Mouse (Mus musculus) kidney, postnatal 0 days (tissue): ENCODE results near the gene U2af2. TPM values are rescaled to one million over a fixed set of nuclear protein-coding genes. Genes with fewer than 3 reads are reported as not detected.
"Not testable (repeated sequence)": the region's sequence is repeated elsewhere in the genome, so short reads cannot be mapped to it uniquely, and the experiment has no call there.

Source experiments
- ATAC-seq: fragments of 200-750 bp; cut with Nextera tagmentation; replicated peaks from 2 replicates; pipeline ENCODE4 v1.8.0; 2017; ENCODE audit warnings: low read depth, moderate number of reproducible peaks, moderate TSS enrichment, moderate library complexity; ENCODE audit not compliant: low FRiP score
- DNase-seq: peaks from one replicate; pipeline ENCODE4 v3.0.0-alpha.2; 2016; ENCODE audit warnings: low spot score
- H3K27ac ChIP-seq: fragments of 300-500 bp; sonication (generic); 2 replicates; pipeline ENCODE4 v1.5.1; 2014; ENCODE audit warnings: mild to moderate bottlenecking
- H3K27me3 ChIP-seq: fragments of 300-500 bp; sonication (generic); 2 replicates; pipeline ENCODE4 v1.6.1; 2014; ENCODE audit warnings: low read length, mixed read lengths; ENCODE audit not compliant: insufficient read depth
- H3K36me3 ChIP-seq: fragments of 300-500 bp; sonication (generic); 2 replicates; pipeline ENCODE4 v1.6.1; 2014; ENCODE audit warnings: low read length, mixed read lengths; ENCODE audit not compliant: insufficient read depth
- H3K4me1 ChIP-seq: fragments of 300-500 bp; sonication (generic); replicated peaks from 2 replicates; pipeline ENCODE4 v1.6.1; 2014; ENCODE audit warnings: antibody characterized with exemption, low read length, mixed read lengths; ENCODE audit not compliant: insufficient read depth
- H3K4me2 ChIP-seq: fragments of 300-500 bp; sonication (generic); 2 replicates; pipeline ENCODE4 v1.6.1; 2014; ENCODE audit warnings: mild to moderate bottlenecking, low read length, moderate library complexity, mixed read lengths
- H3K4me3 ChIP-seq: fragments of 300-500 bp; sonication (generic); replicated peaks from 2 replicates; pipeline ENCODE4 v1.5.1; 2014; ENCODE audit warnings: low read depth, low read length
- H3K9ac ChIP-seq: fragments of 300-500 bp; sonication (generic); 2 replicates; pipeline ENCODE4 v1.6.1; 2014; ENCODE audit warnings: low read depth, low read length
- H3K9me3 ChIP-seq: fragments of 300-500 bp; sonication (generic); replicated peaks from 2 replicates; pipeline ENCODE4 v1.6.1; 2016; ENCODE audit warnings: low read length, inconsistent platforms, mixed read lengths
- CTCF ChIP-seq: IDR thresholded peaks from 2 replicates; pipeline ENCODE4 v1.5.1; 2016; ENCODE audit warnings: antibody characterized with exemption, low read depth, mild to moderate bottlenecking, moderate library complexity
- WGBS: fragments of 180-500 bp; shearing (Covaris S2); extraction: QIAGEN DNeasy Blood & Tissue Kit; methylation state at CpG from one replicate; pipeline ENCODE4 v1.1.7; 2014; 5-methylcytosine and 5-hydroxymethylcytosine counted together
- polyA plus RNA-seq: library from polyadenylated mRNA; unstranded; fragments of >200 nt; fragmentation: Nextera tagmentation; extraction: Ambion mirVana; gene quantifications from 2 replicates; pipeline ENCODE4 v1.2.1, GENCODE M21; 2015

The U2af2 gene
- polyA plus RNA-seq, 1 experiment from 2014 or later, result 95.0 TPM

GRCm38 (mm10) chr7:5016920-5017319 is 45.0 kb upstream of the U2af2 start:
- H3K27me3 ChIP-seq, result no peaks in the 10 kb centered on the region
- no peak overlapping the region for H3K9ac ChIP-seq
- no peak for DNase-seq
- H3K4me3 ChIP-seq, result no peak overlapping the region
- H3K27ac ChIP-seq, result no peak overlapping the region
- no peak overlapping the region for H3K4me2 ChIP-seq
- 96% methylated on average over 2 of the region's 2 CpGs for WGBS
- no peak for ATAC-seq
- TF ChIP-seq CTCF, result no peak
- H3K4me1 ChIP-seq, result 0 out of 2 replicates have a peak, but pooled peaks cover 9% of the 10 kb centered on the region
- no peaks in the 10 kb centered on the region for H3K9me3 ChIP-seq
- peaks cover 7% of the 10 kb centered on the region; the same call in 1 of the 2 replicates for H3K36me3 ChIP-seq

DNA sequence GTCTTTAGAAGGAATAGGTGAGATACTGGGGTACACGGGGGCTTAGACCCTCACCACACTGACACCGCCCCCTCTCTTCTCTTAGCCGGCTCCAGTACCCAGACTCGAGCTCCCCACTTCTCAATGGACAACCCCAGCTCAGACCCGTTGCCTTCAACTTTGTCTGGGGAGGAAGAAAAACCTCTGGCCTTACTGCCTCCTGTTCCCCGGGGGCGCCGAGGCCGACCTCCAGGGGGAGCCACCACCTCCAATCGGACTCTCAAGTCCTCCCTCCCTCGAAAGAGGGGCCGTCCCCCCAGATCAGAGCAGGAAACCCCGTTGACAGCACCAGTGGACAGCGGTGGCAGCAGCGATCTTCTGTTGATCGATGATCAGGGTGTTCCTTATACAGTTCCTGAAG is 44.6 kb upstream of the U2af2 start:
- DNase-seq, result no peak
- ATAC-seq, result no peak
- H3K27me3 ChIP-seq, result no peaks in the 10 kb centered on the region
- H3K9me3 ChIP-seq, result no peaks in the 10 kb centered on the region
- no peak overlapping the region for H3K9ac ChIP-seq
- H3K27ac ChIP-seq, result no peak overlapping the region
- WGBS, result 88% methylated on average over 16 of the region's 16 CpGs
- H3K4me3 ChIP-seq, result no peak overlapping the region
- H3K36me3 ChIP-seq, result peaks cover 5% of the 10 kb centered on the region; the same call in 1 of the 2 replicates
- 0 out of 2 replicates have a peak, but pooled peaks cover 9% of the 10 kb centered on the region for H3K4me1 ChIP-seq
- no peak overlapping the region for H3K4me2 ChIP-seq
- peak; percentile 34; the same call in 1 of the 2 replicates for TF ChIP-seq CTCF

DNA sequence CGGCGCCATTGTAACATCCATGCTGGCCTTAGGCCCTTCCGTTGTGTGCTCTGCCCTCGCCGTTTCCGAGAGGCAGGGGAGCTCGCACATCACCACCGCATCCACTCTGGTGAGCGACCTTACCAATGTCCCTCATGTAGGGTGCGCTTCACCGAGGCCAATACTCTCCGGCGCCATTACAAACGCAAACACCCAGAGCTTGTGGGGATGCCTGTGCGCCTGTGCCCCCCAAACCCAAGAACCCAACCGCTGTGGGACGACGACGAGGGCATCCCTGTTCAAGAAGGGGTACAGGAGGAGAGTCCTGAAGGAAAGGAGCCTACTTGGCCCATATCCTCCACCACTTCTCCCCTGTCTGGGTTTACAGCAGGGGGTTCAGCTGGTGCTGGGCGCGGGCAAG is 44.0 kb upstream of the U2af2 start:
- ATAC-seq (no peak), DNase-seq (no peak)
- H3K9me3 ChIP-seq, result no peaks in the 10 kb centered on the region
- no peaks in the 10 kb centered on the region for H3K27me3 ChIP-seq
- peaks cover 3% of the 10 kb centered on the region; the same call in 1 of the 2 replicates for H3K36me3 ChIP-seq
- no peak overlapping the region for H3K9ac ChIP-seq
- 96% methylated on average over 21 of the region's 21 CpGs for WGBS
- H3K27ac ChIP-seq, result no peak overlapping the region
- no peak overlapping the region for H3K4me3 ChIP-seq
- no peak for TF ChIP-seq CTCF
- H3K4me1 ChIP-seq, result 0 out of 2 replicates have a peak, but pooled peaks cover 9% of the 10 kb centered on the region
- no peak overlapping the region for H3K4me2 ChIP-seq

GRCm38 (mm10) chr7:5019576-5019975 is 42.4 kb upstream of the U2af2 start:
- Histone ChIP-seq H3K36me3 (peaks cover 15% of the 10 kb centered on the region), H3K4me2 (peak overlapping the region; percentile 84), H3K4me3 (peak overlapping the region; percentile 70), H3K9ac (peak overlapping the region; percentile 20; the same call in 1 of the 2 replicates), H3K27ac (peak overlapping the region; percentile 92)
- WGBS, result 18% methylated on average over 8 of the region's 8 CpGs
- DNase-seq, H3K9me3 ChIP-seq, ATAC-seq, H3K4me1 ChIP-seq, H3K27me3 ChIP-seq: not testable (repeated sequence)

GRCm38 (mm10) chr7:5020000-5020681 is 41.8 kb upstream of the U2af2 start, which contains the start of the genes Zfp865 and Ccdc106:
Gene Zfp865 (plus strand): TSS chr7:5020376.
Gene Ccdc106 (plus strand): TSS chr7:5020553.
- H3K4me2 ChIP-seq, result peak within 1 kb of the TSS; percentile 84
- peak; percentile 100 for DNase-seq
- H3K36me3 ChIP-seq, result peaks cover 15% of the 10 kb centered on the region
- peak; percentile 92 for ATAC-seq
- H3K27me3 ChIP-seq, result no peaks in the 10 kb centered on the region
- peak within 1 kb of the TSS; percentile 92 for H3K27ac ChIP-seq
- peak within 1 kb of the TSS; percentile 70 for H3K4me3 ChIP-seq
- under 1% methylated on average over 43 of the region's 49 CpGs for WGBS
- H3K9ac ChIP-seq, result peak within 1 kb of the TSS; percentile 83
- 0 out of 2 replicates have a peak, but pooled peaks cover 9% of the 10 kb centered on the region for H3K4me1 ChIP-seq
- no peaks in the 10 kb centered on the region for H3K9me3 ChIP-seq
- no peak for TF ChIP-seq CTCF

- peaks cover 15% of the 10 kb centered on the region for H3K36me3 ChIP-seq
- peak overlapping the region; percentile 83 for H3K9ac ChIP-seq
- peak overlapping the region; percentile 92 for H3K27ac ChIP-seq
- H3K4me3 ChIP-seq, result peak overlapping the region; percentile 70
- H3K4me2 ChIP-seq, result peak overlapping the region; percentile 84
- no peaks in the 10 kb centered on the region for H3K9me3 ChIP-seq
- TF ChIP-seq CTCF, result no peak
- H3K27me3 ChIP-seq, result no peaks in the 10 kb centered on the region
- peak; percentile 43 for DNase-seq
- H3K4me1 ChIP-seq, result 0 out of 2 replicates have a peak, but pooled peaks cover 9% of the 10 kb centered on the region
- peak; percentile 1; the same call in 1 of the 2 replicates for ATAC-seq
- WGBS, result 0% methylated on average over 10 of the region's 15 CpGs
Observed at GRCm38 (mm10) chr7:5020685-5021084, 41.3 kb upstream of the U2af2 start.
